Mouse (Mus musculus) myocyte (in vitro differentiated cells): Measurements from ENCODE around the gene Atp1a4.

Experiments
- MAX ChIP-seq: IDR thresholded peaks from one replicate; pipeline ENCODE4 v1.6.1; 2011; ENCODE audit warnings: low read depth, mild to moderate bottlenecking, control low read depth
- MYOG ChIP-seq, 3 experiments: IDR thresholded peaks; one replicate each; pipeline ENCODE4 v1.6.1; 2011; ENCODE audit warnings: control low read depth in 2 of 3, low read depth in 2 of 3, mild to moderate bottlenecking in 2 of 3; ENCODE audit not compliant: insufficient read length in 2 of 3, control insufficient read depth in 1 of 3, insufficient read depth in 1 of 3
- POLR2A ChIP-seq: IDR thresholded peaks from one replicate; pipeline ENCODE4 v1.6.1; 2011; ENCODE audit warnings: low read depth, mild to moderate bottlenecking, control low read depth, moderate library complexity; ENCODE audit not compliant: insufficient read length
- POLR2AphosphoS2 ChIP-seq: IDR thresholded peaks from one replicate; pipeline ENCODE4 v1.6.1; 2011; ENCODE audit warnings: low read depth, control low read depth; ENCODE audit not compliant: insufficient read length
- TCF12 ChIP-seq: IDR thresholded peaks from one replicate; pipeline ENCODE4 v1.6.1; 2011; ENCODE audit warnings: mild to moderate bottlenecking, control low read depth; ENCODE audit not compliant: poor library complexity, insufficient read depth, severe bottlenecking
- USF1 ChIP-seq: IDR thresholded peaks from one replicate; pipeline ENCODE4 v1.6.1; 2011; ENCODE audit warnings: low read depth, mild to moderate bottlenecking, control low read depth, moderate library complexity

- no peak for TF ChIP-seq TCF12
- TF ChIP-seq MAX: no peak
- TF ChIP-seq MYOG (IDR thresholded peaks at IDR 0.05; ENCODE audit: control insufficient read depth in 1 of 3, insufficient read depth in 1 of 3, insufficient read length in 2 of 3, low read depth in 2 of 3): no peak
- no peak for TF ChIP-seq POLR2A
- no peak for TF ChIP-seq USF1
- TF ChIP-seq POLR2AphosphoS2: no peak
Measured at GRCm38 (mm10) chr1:172274116-172274515, 15.9 kb upstream of the Atp1a4 start.
